Mouse (Mus musculus): ENCODE measurements at regions not wholly inside any gene's neighbourhood (a gene's known extent, or its start where the extent isn't known, plus 50 kb on each side); places are given as distances from the start of the nearest gene placed in this dataset.
A peak's percentile ranks its signal among the peaks of the same experiment; 100 is the strongest.

- WGBS, result 98% methylated on average over 1 of the region's 1 CpGs
- no peak for DNase-seq (ENCODE audit: low read depth, low spot score)
Observed at GRCm38 (mm10) chr1:57164443-57164842, 186.0 kb upstream of the Satb2 start.

- 62% methylated on average over 10 of the region's 10 CpGs for WGBS
- DNase-seq (ENCODE audit: low read depth, low spot score), result no peak
Observed at GRCm38 (mm10) chr1:57174289-57174890, 195.9 kb upstream of the Satb2 start.

GRCm38 (mm10) chr1:57188796-57189319 lies 188.6 kb upstream of the 1700066M21Rik start:
- no peak for DNase-seq (ENCODE audit: low read depth, low spot score)
- WGBS, result 76% methylated on average over 5 of the region's 5 CpGs

- 47% methylated on average over 6 of the region's 6 CpGs for WGBS
- no peak for DNase-seq (ENCODE audit: low read depth, low spot score)
Observed at GRCm38 (mm10) chr1:57201274-57201673, 176.1 kb upstream of the 1700066M21Rik start.

- 30% methylated on average over 3 of the region's 3 CpGs for WGBS
- DNase-seq (ENCODE audit: low read depth, low spot score), result no peak
Observed at GRCm38 (mm10) chr1:57204331-57204730, 173.1 kb upstream of the 1700066M21Rik start.

GRCm38 (mm10) chr1:57205198-57205987 lies 172.0 kb upstream of the 1700066M21Rik start:
- WGBS, result 7% methylated on average over 9 of the region's 9 CpGs

GRCm38 (mm10) chr1:57206496-57206895 lies 170.9 kb upstream of the 1700066M21Rik start:
- 57% methylated on average over 3 of the region's 3 CpGs for WGBS
- DNase-seq (ENCODE audit: low read depth, low spot score), result no peak

More at GRCm38 (mm10) chr1:57205198-57205987, 172.0 kb upstream of the 1700066M21Rik start:
- peak; percentile 11 for DNase-seq (ENCODE audit: low read depth, low spot score)

GRCm38 (mm10) chr1:57206944-57207343 lies 170.5 kb upstream of the 1700066M21Rik start:
- WGBS, result 45% methylated on average over 1 of the region's 1 CpGs
- DNase-seq (ENCODE audit: low read depth, low spot score), result no peak

GRCm38 (mm10) chr1:57208415-57208814 lies 169.0 kb upstream of the 1700066M21Rik start:
- DNase-seq (ENCODE audit: low read depth, low spot score), result no peak
- 70% methylated on average over 9 of the region's 9 CpGs for WGBS

- DNase-seq (ENCODE audit: low read depth, low spot score), result no peak
- 58% methylated on average over 2 of the region's 2 CpGs for WGBS
Observed at GRCm38 (mm10) chr1:57209281-57209680, 168.1 kb upstream of the 1700066M21Rik start.

- no peak for DNase-seq (ENCODE audit: low read depth, low spot score)
- 62% methylated on average over 2 of the region's 2 CpGs for WGBS
Observed at GRCm38 (mm10) chr1:57211046-57211445, 166.4 kb upstream of the 1700066M21Rik start.

GRCm38 (mm10) chr1:57213428-57213874 lies 164.0 kb upstream of the 1700066M21Rik start:
- WGBS, result 71% methylated on average over 16 of the region's 16 CpGs
- no peak for DNase-seq (ENCODE audit: low read depth, low spot score)

- DNase-seq (ENCODE audit: low read depth, low spot score), result no peak
- WGBS, result 52% methylated on average over 2 of the region's 2 CpGs
Observed at GRCm38 (mm10) chr1:57214266-57214665, 163.2 kb upstream of the 1700066M21Rik start.

- DNase-seq (ENCODE audit: low read depth, low spot score), result no peak
- 91% methylated on average over 8 of the region's 8 CpGs for WGBS
Observed at GRCm38 (mm10) chr1:57217656-57218055, 159.8 kb upstream of the 1700066M21Rik start.

- 87% methylated on average over 2 of the region's 2 CpGs for WGBS
- no peak for DNase-seq (ENCODE audit: low read depth, low spot score)
Observed at GRCm38 (mm10) chr1:57218127-57218526, 159.3 kb upstream of the 1700066M21Rik start.

GRCm38 (mm10) chr1:57218616-57219015 lies 158.8 kb upstream of the 1700066M21Rik start:
- WGBS, result 83% methylated on average over 3 of the region's 3 CpGs

GRCm38 (mm10) chr1:57224425-57225104 lies 152.9 kb upstream of the 1700066M21Rik start:
- WGBS, result 57% methylated on average over 10 of the region's 10 CpGs
- no peak for DNase-seq (ENCODE audit: low read depth, low spot score)

More at GRCm38 (mm10) chr1:57218616-57219015, 158.8 kb upstream of the 1700066M21Rik start:
- DNase-seq (ENCODE audit: low read depth, low spot score), result no peak

GRCm38 (mm10) chr1:57243607-57244408 lies 133.6 kb upstream of the 1700066M21Rik start:
- DNase-seq (ENCODE audit: low read depth, low spot score), result no peak
- WGBS, result 68% methylated on average over 6 of the region's 6 CpGs

GRCm38 (mm10) chr1:57259626-57260025 lies 117.8 kb upstream of the 1700066M21Rik start:
- DNase-seq (ENCODE audit: low read depth, low spot score), result peak; percentile 25
- WGBS, result 25% methylated on average over 7 of the region's 7 CpGs

Measured in large intestine, adult 2 months (tissue).